Mouse (Mus musculus) activated CD4-positive, CD25-positive, alpha-beta regulatory T cell, adult 4 months (primary cell): ENCODE measurements around the gene Kcnj12. TPM values are rescaled to one million over a fixed set of nuclear protein-coding genes. Genes with fewer than 3 reads are reported as not detected.

ENCODE experiments used
- ATAC-seq: one replicate; pipeline ENCODE4 v1.8.0; 2017
- polyA plus RNA-seq, 2 experiments: library from polyadenylated mRNA; unstranded; fragments of 100-300 nt; shearing (Covaris generic); gene quantifications; one replicate each; pipeline ENCODE4 v1.2.1; 2017

Kcnj12 gene
- polyA plus RNA-seq, 2 experiments from 2014 or later, result not detected

DNA sequence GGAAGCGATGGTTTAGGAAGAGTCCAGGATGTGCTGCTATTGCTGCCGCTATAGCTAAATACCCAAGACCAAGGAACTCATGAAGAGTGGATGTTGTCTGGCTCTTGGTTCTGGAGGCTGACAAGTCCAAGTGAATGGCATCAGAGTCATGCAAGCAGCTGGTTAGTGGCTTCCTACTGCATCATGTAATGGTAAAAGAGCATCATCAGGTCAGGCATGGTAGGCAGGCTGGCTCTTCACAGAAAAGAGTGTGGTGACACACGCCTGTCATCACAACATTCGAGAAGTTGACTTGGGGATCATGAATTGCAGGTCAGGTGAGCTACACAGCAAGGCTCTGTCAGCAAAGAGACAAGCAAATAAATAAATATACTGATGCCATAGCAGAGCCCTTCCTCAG, 89.1 kb downstream of the Kcnj12 start:
- no peak for ATAC-seq

GRCm38 (mm10) chr11:61112323-61112995, 90.1 kb downstream of the Kcnj12 start:
- ATAC-seq, result no peak

DNA sequence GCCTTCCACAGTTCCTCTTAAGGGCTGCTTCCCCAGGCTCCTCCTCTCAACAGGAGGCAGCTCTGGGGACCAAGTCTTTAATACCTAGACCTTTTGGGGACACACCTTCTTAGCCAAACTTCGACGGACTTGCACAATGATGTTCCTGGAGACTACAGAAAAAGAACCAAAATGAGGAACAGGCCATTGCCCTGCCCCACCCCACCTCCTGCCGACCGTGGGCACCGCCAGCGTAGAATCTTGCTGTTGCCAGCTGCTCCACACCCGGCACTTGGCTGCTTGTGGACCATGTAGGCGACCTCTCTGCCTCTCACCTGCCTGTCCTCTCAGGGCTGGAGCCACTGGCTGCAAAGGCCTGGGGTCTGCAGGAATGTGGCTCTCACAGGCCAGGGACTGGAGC, 93.9 kb downstream of the Kcnj12 start:
- ATAC-seq, result no peak

GRCm38 (mm10) chr11:61119996-61120583, 97.7 kb downstream of the Kcnj12 start:
- no peak for ATAC-seq

Other genes starting within 250 kb of the Kcnj12 start
- 10 to 100 TPM in 1 of 2 experiments, 1 to 10 TPM in 1; 9.8 to 10.6 TPM for gene Top3a, start 245.2 kb upstream of the Kcnj12 start, polyA plus RNA-seq
- 1 to 10 TPM; 4.5 to 6.2 TPM for gene Smcr8, start 245.0 kb upstream of the Kcnj12 start, polyA plus RNA-seq
- gene Shmt1, start 210.8 kb upstream of the Kcnj12 start, polyA plus RNA-seq, result 10 to 100 TPM; 13.1 to 19.7 TPM
- 10 to 100 TPM; 18.7 to 19.1 TPM for gene Dhrs7b, start 191.9 kb upstream of the Kcnj12 start, polyA plus RNA-seq
- 10 to 100 TPM; 27.9 to 28.2 TPM for gene Tmem11, start 143.3 kb upstream of the Kcnj12 start, polyA plus RNA-seq
- gene Natd1, start 107.8 kb upstream of the Kcnj12 start, polyA plus RNA-seq, result 1 to 10 TPM; 5.7 to 6.8 TPM
- 10 to 100 TPM; 58.3 to 66.8 TPM for gene Map2k3, start 90.5 kb upstream of the Kcnj12 start, polyA plus RNA-seq
- gene Tnfrsf13b, start 104.2 kb downstream of the Kcnj12 start, polyA plus RNA-seq, result 10 to 100 TPM; 59.6 to 72.1 TPM
- gene Usp22, start 152.5 kb downstream of the Kcnj12 start, polyA plus RNA-seq, result 10 to 100 TPM; 11.4 to 12.5 TPM
- gene Aldh3a1, start 185.0 kb downstream of the Kcnj12 start, polyA plus RNA-seq, result not detected
- 10 to 100 TPM; 34.2 to 40.6 TPM for gene Aldh3a2, start 244.9 kb downstream of the Kcnj12 start, polyA plus RNA-seq